Mouse (Mus musculus) C2C12 (cell line): ENCODE results near the gene Arhgef10l.

Source experiments
- CTCF ChIP-seq: IDR thresholded peaks from one replicate; pipeline ENCODE4 v1.5.1; 2011; ENCODE audit not compliant: control insufficient read depth, insufficient read depth, insufficient read length
- MYOG ChIP-seq: IDR thresholded peaks from one replicate; pipeline ENCODE4 v1.6.1; 2011; ENCODE audit not compliant: control insufficient read depth, insufficient read length; ENCODE audit errors: extremely low read depth

- TF ChIP-seq CTCF (no peak), MYOG (no peak)
These were observed 68.4 kb downstream of the Arhgef10l start for GRCm38 (mm10) chr4:140597378-140597777.
